Mouse (Mus musculus) lung, embryonic 14.5 days (tissue): ENCODE measurements at regions not wholly inside any gene's neighbourhood (a gene's known extent, or its start where the extent isn't known, plus 50 kb on each side); places are given as distances from the start of the nearest gene placed in this dataset.

Source experiments
- ATAC-seq: fragments of 200-750 bp; cut with Nextera tagmentation; 2 replicates; pipeline ENCODE4 v1.8.0; 2017; ENCODE audit warnings: mild to moderate bottlenecking, moderate TSS enrichment, moderate library complexity; ENCODE audit not compliant: insufficient read depth
- DNase-seq: peaks from one replicate; pipeline ENCODE4 v3.0.0-alpha.2; 2015
- H3K27ac ChIP-seq: fragments of 300-500 bp; sonication (generic); 2 replicates; pipeline ENCODE4 v1.5.1; 2014; ENCODE audit warnings: low read depth, mild to moderate bottlenecking, moderate library complexity
- H3K27me3 ChIP-seq: fragments of 300-500 bp; sonication (generic); 2 replicates; pipeline ENCODE4 v1.6.1; 2014; ENCODE audit warnings: low read length, control low read depth; ENCODE audit not compliant: insufficient read depth
- H3K36me3 ChIP-seq: fragments of 300-500 bp; sonication (generic); 2 replicates; pipeline ENCODE4 v1.6.1; 2014; ENCODE audit warnings: control low read depth; ENCODE audit not compliant: insufficient read depth
- H3K4me1 ChIP-seq: fragments of 300-500 bp; sonication (generic); 2 replicates; pipeline ENCODE4 v1.6.1; 2014; ENCODE audit warnings: antibody characterized with exemption, control low read depth; ENCODE audit not compliant: insufficient read depth
- H3K4me2 ChIP-seq: fragments of 300-500 bp; sonication (generic); 2 replicates; pipeline ENCODE4 v1.6.1; 2014; ENCODE audit warnings: mild to moderate bottlenecking
- H3K4me3 ChIP-seq: fragments of 300-500 bp; sonication (generic); 2 replicates; pipeline ENCODE4 v1.5.1; 2014; ENCODE audit warnings: low read depth, low read length
- H3K9ac ChIP-seq: fragments of 300-500 bp; sonication (generic); 2 replicates; pipeline ENCODE4 v1.6.1; 2014
- H3K9me3 ChIP-seq: fragments of 300-500 bp; sonication (generic); 2 replicates; pipeline ENCODE4 v1.6.1; 2016; ENCODE audit warnings: low read depth, low read length, control low read depth
- CTCF ChIP-seq: IDR thresholded peaks from 2 replicates; pipeline ENCODE4 v1.5.1; 2016; ENCODE audit warnings: antibody characterized with exemption, low read depth
- WGBS: fragments of 180-500 bp; shearing (Covaris S2); extraction: QIAGEN DNeasy Blood & Tissue Kit; methylation state at CpG from one replicate; pipeline ENCODE4 v1.1.7; 2014; 5-methylcytosine and 5-hydroxymethylcytosine counted together

- 39% methylated on average over 6 of the region's 6 CpGs for WGBS
- DNase-seq (peak; percentile 14), ATAC-seq (no peak)
- H3K4me1 ChIP-seq: no peaks in the 10 kb centered on the region
- no peak overlapping the region for H3K9ac ChIP-seq
- H3K4me2 ChIP-seq: no peak overlapping the region
- no peaks in the 10 kb centered on the region for H3K36me3 ChIP-seq
- H3K4me3 ChIP-seq: no peak overlapping the region
- H3K27ac ChIP-seq: no peak overlapping the region
- no peaks in the 10 kb centered on the region for H3K9me3 ChIP-seq
- H3K27me3 ChIP-seq: no peaks in the 10 kb centered on the region
- TF ChIP-seq CTCF: no peak
Observed at GRCm38 (mm10) chr14:68721156-68721555, 572.9 kb downstream of the Synb start.

DNA sequence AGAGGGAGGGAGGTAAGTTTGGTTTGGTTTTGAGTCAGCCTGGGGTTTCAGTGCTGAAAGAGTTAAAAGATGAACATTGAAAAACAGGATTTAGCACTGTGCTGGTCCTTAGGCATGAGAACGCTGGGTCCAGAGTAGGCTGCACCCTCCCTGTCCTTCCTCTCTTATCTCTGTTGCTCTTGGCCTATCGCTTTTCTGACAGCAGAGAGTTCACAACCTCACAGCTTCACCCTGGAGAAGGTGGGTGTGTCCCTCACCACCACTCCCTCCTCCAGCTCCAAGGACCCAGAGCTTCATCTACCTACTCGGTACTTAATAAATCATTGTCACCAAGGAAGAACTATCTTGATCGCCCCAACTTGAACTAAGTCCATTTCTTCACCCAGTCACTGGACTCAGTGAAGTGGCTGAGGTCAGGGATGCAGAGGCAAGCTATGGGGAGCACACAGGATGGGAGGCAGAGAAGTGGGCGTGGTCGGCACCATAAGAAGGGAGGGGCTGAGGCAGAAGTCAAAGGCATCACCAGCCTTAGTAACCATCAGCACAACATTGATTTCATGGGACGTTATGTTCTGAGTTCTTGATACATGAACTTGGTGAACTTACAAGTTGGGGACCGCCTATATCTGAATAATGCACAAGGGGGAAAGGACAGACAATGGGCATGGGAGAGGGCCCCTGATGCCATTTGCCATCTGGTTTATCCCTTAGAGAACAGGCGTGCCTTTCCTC, 574.5 kb downstream of the Synb start:
- Histone ChIP-seq H3K27ac (no peak overlapping the region), H3K4me1 (no peaks in the 10 kb centered on the region), H3K27me3 (no peaks in the 10 kb centered on the region), H3K36me3 (no peaks in the 10 kb centered on the region), H3K4me2 (no peak overlapping the region), H3K4me3 (no peak overlapping the region), H3K9me3 (no peaks in the 10 kb centered on the region), H3K9ac (no peak overlapping the region)
- WGBS: 60% methylated on average over 9 of the region's 9 CpGs
- TF ChIP-seq CTCF: no peak
- no peak for ATAC-seq
- no peak for DNase-seq

DNA sequence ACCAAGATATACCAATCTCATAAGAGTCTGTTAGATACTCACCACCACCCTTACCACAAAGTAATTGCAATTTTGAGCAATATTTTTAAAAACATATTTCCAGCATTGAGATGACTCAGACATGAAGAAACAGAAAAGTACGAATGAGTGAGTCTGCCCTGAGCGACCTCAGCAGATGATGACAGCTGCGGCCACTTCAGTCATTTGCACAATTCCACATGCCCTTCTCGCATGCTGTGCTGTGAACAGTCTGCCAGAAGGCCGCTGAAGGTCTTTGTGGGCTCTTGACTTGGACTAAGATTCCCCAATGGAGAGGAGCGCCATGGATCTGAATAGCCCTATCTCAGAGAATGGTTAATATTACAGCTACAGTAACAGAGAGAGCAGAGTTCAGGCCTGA, 575.3 kb downstream of the Synb start:
- Histone ChIP-seq H3K27me3 (no peaks in the 10 kb centered on the region), H3K9me3 (no peaks in the 10 kb centered on the region), H3K27ac (no peak overlapping the region), H3K4me3 (no peak overlapping the region), H3K4me2 (no peak overlapping the region), H3K36me3 (no peaks in the 10 kb centered on the region), H3K4me1 (no peaks in the 10 kb centered on the region), H3K9ac (no peak overlapping the region)
- 85% methylated on average over 6 of the region's 6 CpGs for WGBS
- ATAC-seq (no peak), DNase-seq (no peak)
- TF ChIP-seq CTCF: no peak
